Mouse (Mus musculus) intestine, embryonic 15.5 days (tissue): Measurements from ENCODE around the gene Herc1. TPM values are rescaled to one million over a fixed set of nuclear protein-coding genes. Genes with fewer than 3 reads are reported as not detected.

Source experiments
- ATAC-seq: fragments of 200-750 bp; cut with Nextera tagmentation; 2 replicates; pipeline ENCODE4 v1.8.0; 2017; ENCODE audit warnings: moderate TSS enrichment, moderate library complexity
- H3K27ac ChIP-seq: fragments of 300-500 bp; sonication (generic); 2 replicates; pipeline ENCODE4 v1.5.1; 2015; ENCODE audit warnings: mild to moderate bottlenecking, inconsistent platforms
- H3K27me3 ChIP-seq: fragments of 300-500 bp; sonication (generic); replicated peaks from 2 replicates; pipeline ENCODE4 v1.6.1; 2015; ENCODE audit warnings: inconsistent platforms
- H3K36me3 ChIP-seq: fragments of 300-500 bp; sonication (generic); 2 replicates; pipeline ENCODE4 v1.6.1; 2015; ENCODE audit warnings: inconsistent platforms
- H3K4me1 ChIP-seq: fragments of 300-500 bp; sonication (generic); replicated peaks from 2 replicates; pipeline ENCODE4 v1.6.1; 2015; ENCODE audit warnings: inconsistent platforms
- H3K4me2 ChIP-seq: fragments of 300-500 bp; sonication (generic); replicated peaks from 2 replicates; pipeline ENCODE4 v1.6.1; 2015; ENCODE audit warnings: mild to moderate bottlenecking, inconsistent platforms
- H3K4me3 ChIP-seq: fragments of 300-500 bp; sonication (generic); replicated peaks from 2 replicates; pipeline ENCODE4 v1.5.1; 2015; ENCODE audit warnings: inconsistent platforms
- H3K9ac ChIP-seq: fragments of 300-500 bp; sonication (generic); 2 replicates; pipeline ENCODE4 v1.6.1; 2015; ENCODE audit warnings: inconsistent platforms
- H3K9me3 ChIP-seq: fragments of 300-500 bp; sonication (generic); 2 replicates; pipeline ENCODE4 v1.6.1; 2016; ENCODE audit warnings: inconsistent platforms
- WGBS: fragments of 180-500 bp; shearing (Covaris S2); methylation state at CpG from one replicate; pipeline ENCODE4 v1.1.7; 2015; 5-methylcytosine and 5-hydroxymethylcytosine counted together
- polyA plus RNA-seq: library from polyadenylated mRNA; unstranded; fragments of >200 nt; fragmentation: Nextera tagmentation; extraction: Ambion mirVana; gene quantifications from 2 replicates; pipeline ENCODE4 v1.2.1, GENCODE M21; 2015

Herc1 gene
- polyA plus RNA-seq, 1 experiment from 2014 or later, result 18.0 TPM

DNA sequence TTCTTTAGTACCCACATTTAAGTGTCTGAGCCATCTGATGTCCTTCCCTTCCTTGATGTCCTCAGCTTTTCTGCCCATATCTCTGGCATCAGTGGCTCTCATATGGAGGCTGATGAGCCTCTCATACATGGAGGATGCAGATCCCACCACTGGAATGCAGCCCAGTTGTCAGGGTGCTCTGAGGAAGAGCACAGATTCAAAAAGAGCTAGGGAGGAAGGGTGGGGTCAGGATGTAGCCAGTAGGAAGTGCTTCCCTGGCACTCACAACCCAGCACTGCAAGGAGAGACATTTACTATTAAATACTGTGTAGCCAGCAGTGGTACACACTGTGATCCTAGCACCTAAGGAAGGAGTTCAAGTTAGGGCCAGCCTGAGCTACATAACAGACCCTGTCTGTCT is 156.2 kb downstream of the Herc1 start:
- Histone ChIP-seq H3K4me1 (peaks cover 5% of the 10 kb centered on the region; the same call in 1 of the 2 replicates), H3K4me3 (no peak overlapping the region), H3K36me3 (peaks cover 16% of the 10 kb centered on the region), H3K9me3 (no peaks in the 10 kb centered on the region), H3K27me3 (no peaks in the 10 kb centered on the region), H3K4me2 (no peak overlapping the region), H3K27ac (no peak overlapping the region), H3K9ac (no peak overlapping the region)
- no peak for ATAC-seq

DNA sequence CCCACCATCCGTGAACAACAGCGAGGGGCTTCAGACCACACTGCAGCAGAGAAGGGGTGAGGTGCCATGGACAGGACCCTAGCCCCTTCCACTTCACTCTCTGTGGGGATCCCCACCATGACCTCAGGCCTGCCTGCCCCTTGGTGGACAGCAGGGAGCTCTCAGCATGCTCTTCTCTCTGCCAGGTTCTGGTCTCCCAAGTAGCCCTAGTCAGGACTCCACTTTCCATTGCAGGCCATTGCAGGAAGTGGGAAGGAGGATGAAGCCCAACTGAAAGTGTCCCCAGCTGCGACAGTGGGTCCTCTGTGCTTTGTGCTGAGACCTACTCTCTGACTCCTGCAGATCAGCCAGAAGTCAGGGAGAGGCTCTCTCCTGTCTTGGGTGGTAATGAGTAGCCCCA is 157.4 kb downstream of the Herc1 start:
- 89% methylated on average over 3 of the region's 3 CpGs for WGBS
- peaks cover 16% of the 10 kb centered on the region for H3K36me3 ChIP-seq
- no peak overlapping the region for H3K4me3 ChIP-seq
- H3K9me3 ChIP-seq, result no peaks in the 10 kb centered on the region
- no peak overlapping the region for H3K9ac ChIP-seq
- H3K27me3 ChIP-seq, result no peaks in the 10 kb centered on the region
- H3K4me1 ChIP-seq, result peaks cover 8% of the 10 kb centered on the region; the same call in 1 of the 2 replicates
- H3K4me2 ChIP-seq, result no peak overlapping the region
- H3K27ac ChIP-seq, result no peak overlapping the region
- no peak for ATAC-seq

- H3K9me3 ChIP-seq, result no peaks in the 10 kb centered on the region
- H3K4me3 ChIP-seq, result no peak overlapping the region
- no peak overlapping the region for H3K4me2 ChIP-seq
- H3K4me1 ChIP-seq, result peaks cover 13% of the 10 kb centered on the region
- no peaks in the 10 kb centered on the region for H3K27me3 ChIP-seq
- H3K36me3 ChIP-seq, result peaks cover 15% of the 10 kb centered on the region
- H3K27ac ChIP-seq, result no peak overlapping the region
- H3K9ac ChIP-seq, result no peak overlapping the region
- WGBS, result 80% methylated on average over 4 of the region's 4 CpGs
- no peak for ATAC-seq
Observed at GRCm38 (mm10) chr9:66508890-66509399, 158.7 kb downstream of the Herc1 start.

- Histone ChIP-seq H3K4me1 (peaks cover 23% of the 10 kb centered on the region), H3K36me3 (peaks cover 8% of the 10 kb centered on the region; the same call in 1 of the 2 replicates), H3K9ac (no peak overlapping the region), H3K4me2 (no peak overlapping the region), H3K27ac (peak overlapping the region; percentile 98), H3K4me3 (peak overlapping the region; percentile 63; the same call in 1 of the 2 replicates), H3K27me3 (no peaks in the 10 kb centered on the region), H3K9me3 (no peaks in the 10 kb centered on the region)
- no peak for ATAC-seq
- 80% methylated on average over 7 of the region's 7 CpGs for WGBS
Observed at GRCm38 (mm10) chr9:66510351-66510841, 160.1 kb downstream of the Herc1 start.

GRCm38 (mm10) chr9:66510944-66511343 is 160.7 kb downstream of the Herc1 start:
- ATAC-seq, result no peak
- no peaks in the 10 kb centered on the region for H3K27me3 ChIP-seq
- peak overlapping the region; percentile 73 for H3K9ac ChIP-seq
- peak overlapping the region; percentile 98 for H3K27ac ChIP-seq
- peaks cover 11% of the 10 kb centered on the region for H3K36me3 ChIP-seq
- H3K4me2 ChIP-seq, result peak overlapping the region; percentile 95
- 3% methylated on average over 2 of the region's 2 CpGs for WGBS
- H3K4me3 ChIP-seq, result peak overlapping the region; percentile 63
- peaks cover 23% of the 10 kb centered on the region for H3K4me1 ChIP-seq
- H3K9me3 ChIP-seq, result no peaks in the 10 kb centered on the region

- H3K27me3 ChIP-seq, result no peaks in the 10 kb centered on the region
- no peaks in the 10 kb centered on the region for H3K9me3 ChIP-seq
- WGBS, result under 1% methylated on average over 76 of the region's 78 CpGs
- peak overlapping the region; percentile 98 for H3K27ac ChIP-seq
- peak overlapping the region; percentile 95 for H3K4me2 ChIP-seq
- peaks cover 23% of the 10 kb centered on the region for H3K4me1 ChIP-seq
- peaks cover 18% of the 10 kb centered on the region for H3K36me3 ChIP-seq
- peak; percentile 88 for ATAC-seq
- H3K4me3 ChIP-seq, result peak overlapping the region; percentile 63
- peak overlapping the region; percentile 73 for H3K9ac ChIP-seq
Observed at GRCm38 (mm10) chr9:66511580-66512350, 161.5 kb downstream of the Herc1 start.

DNA sequence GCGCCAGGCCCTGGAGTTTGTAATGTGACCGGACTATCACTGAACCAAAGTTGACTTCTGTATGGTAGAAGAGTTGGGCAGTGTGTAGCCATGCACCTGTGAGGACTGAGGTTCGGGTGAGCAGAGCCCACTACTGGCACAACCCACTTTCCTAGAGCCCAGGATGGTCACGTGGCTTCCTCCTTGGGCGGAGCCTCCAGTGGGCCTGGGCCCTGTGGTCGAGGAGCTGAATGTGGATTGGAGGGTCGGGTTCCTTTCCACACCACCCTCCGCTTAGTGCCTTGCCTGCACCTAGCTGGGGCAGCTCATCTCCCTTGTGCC is 162.1 kb downstream of the Herc1 start:
- 0% methylated on average over 8 of the region's 8 CpGs for WGBS
- peaks cover 21% of the 10 kb centered on the region for H3K36me3 ChIP-seq
- H3K9me3 ChIP-seq, result no peaks in the 10 kb centered on the region

GRCm38 (mm10) chr9:66513150-66513549 is 162.9 kb downstream of the Herc1 start:
- H3K9ac ChIP-seq, result no peak overlapping the region
- H3K27ac ChIP-seq, result peak overlapping the region; percentile 98
- no peaks in the 10 kb centered on the region for H3K27me3 ChIP-seq
- peaks cover 23% of the 10 kb centered on the region for H3K4me1 ChIP-seq
- H3K36me3 ChIP-seq, result peaks cover 17% of the 10 kb centered on the region
- H3K4me3 ChIP-seq, result no peak overlapping the region
- no peak for ATAC-seq
- no peaks in the 10 kb centered on the region for H3K9me3 ChIP-seq
- peak overlapping the region; percentile 95 for H3K4me2 ChIP-seq

More for the DNA sequence above, 162.1 kb downstream of the Herc1 start:
- Histone ChIP-seq H3K4me1 (peaks cover 23% of the 10 kb centered on the region), H3K4me2 (peak overlapping the region; percentile 95), H3K27me3 (no peaks in the 10 kb centered on the region), H3K4me3 (peak overlapping the region; percentile 63), H3K9ac (peak overlapping the region; percentile 73), H3K27ac (peak overlapping the region; percentile 98)
- peak; percentile 84 for ATAC-seq

DNA sequence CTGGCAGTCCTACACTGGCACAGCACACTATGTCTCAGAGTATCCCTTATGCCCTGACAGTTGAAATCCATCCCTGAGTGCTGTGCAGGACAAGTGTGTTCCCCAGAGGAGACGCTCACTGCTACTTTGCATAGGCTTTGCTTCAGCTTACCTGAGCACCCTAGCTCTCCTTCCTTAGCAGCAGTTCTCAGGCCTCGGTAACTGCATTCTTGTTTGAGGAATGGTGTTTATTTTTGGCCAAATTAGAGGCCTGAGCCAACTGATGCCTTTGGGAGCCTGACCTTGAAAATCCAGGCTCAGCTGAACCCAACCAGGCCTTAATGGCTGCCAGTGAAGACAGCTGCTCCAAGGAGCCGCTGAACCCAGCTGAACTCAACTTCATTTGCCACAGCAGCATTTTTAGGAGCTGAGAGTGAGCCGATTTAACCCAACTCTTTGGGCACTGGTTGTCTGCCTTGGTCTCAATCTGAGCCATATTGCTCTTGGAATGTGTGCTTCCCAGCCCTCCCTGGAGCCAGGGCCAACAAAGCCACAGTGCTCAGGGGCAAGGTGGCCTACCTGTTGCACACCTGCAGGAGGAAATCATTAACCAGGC is 163.5 kb downstream of the Herc1 start:
- peak overlapping the region; percentile 95 for H3K4me2 ChIP-seq
- H3K4me3 ChIP-seq, result peak overlapping the region; percentile 7; the same call in 1 of the 2 replicates
- H3K36me3 ChIP-seq, result peaks cover 17% of the 10 kb centered on the region
- WGBS, result 66% methylated on average over 4 of the region's 4 CpGs
- no peaks in the 10 kb centered on the region for H3K9me3 ChIP-seq
- peaks cover 23% of the 10 kb centered on the region for H3K4me1 ChIP-seq
- H3K27ac ChIP-seq, result peak overlapping the region; percentile 98
- peak overlapping the region; percentile 27; the same call in 1 of the 2 replicates for H3K9ac ChIP-seq
- ATAC-seq, result no peak
- no peaks in the 10 kb centered on the region for H3K27me3 ChIP-seq

- Histone ChIP-seq H3K9ac (peak within 1 kb of the TSS; percentile 27; the same call in 1 of the 2 replicates), H3K4me2 (peak within 1 kb of the TSS; percentile 95), H3K27ac (peak within 1 kb of the TSS; percentile 98), H3K4me3 (peak within 1 kb of the TSS; percentile 7; the same call in 1 of the 2 replicates), H3K9me3 (no peaks in the 10 kb centered on the region), H3K27me3 (no peaks in the 10 kb centered on the region), H3K4me1 (peaks cover 23% of the 10 kb centered on the region), H3K36me3 (peaks cover 19% of the 10 kb centered on the region)
- 36% methylated on average over 17 of the region's 17 CpGs for WGBS
- ATAC-seq, result peak; percentile 50
Observed at GRCm38 (mm10) chr9:66514256-66514770, 164.1 kb downstream of the Herc1 start, which contains the start of gene Fbxl22. Gene Fbxl22, minus strand, starts transcription at chr9:66514593.

DNA sequence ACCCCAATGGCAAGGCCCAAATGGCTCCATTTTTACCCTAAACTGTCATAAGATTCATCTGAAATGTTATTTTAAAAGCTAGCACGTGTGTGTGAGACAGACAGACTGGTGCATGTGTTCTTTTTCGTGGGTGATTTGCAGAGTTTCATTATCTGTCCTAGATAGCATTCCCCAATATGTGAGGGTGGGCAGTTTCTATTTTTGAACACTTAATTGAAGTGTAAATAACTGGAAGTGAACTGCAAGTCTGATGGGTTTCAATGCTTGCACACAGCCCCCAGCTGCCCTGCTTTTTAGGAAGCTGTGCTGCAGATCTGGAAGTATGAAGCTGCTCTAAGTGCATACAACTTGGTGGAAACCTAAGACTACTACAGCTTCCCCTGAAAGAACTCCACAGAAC is 164.9 kb downstream of the Herc1 start:
- no peak for ATAC-seq
- Histone ChIP-seq H3K4me3 (no peak overlapping the region), H3K27me3 (no peaks in the 10 kb centered on the region), H3K9me3 (no peaks in the 10 kb centered on the region), H3K27ac (peak overlapping the region; percentile 98), H3K4me1 (peaks cover 23% of the 10 kb centered on the region), H3K36me3 (peaks cover 25% of the 10 kb centered on the region), H3K9ac (no peak overlapping the region), H3K4me2 (0 out of 2 replicates have a peak overlapping the region, but pooled peaks have one; percentile 95)
- WGBS, result 36% methylated on average over 2 of the region's 2 CpGs

GRCm38 (mm10) chr9:66515680-66516210 is 165.5 kb downstream of the Herc1 start:
- no peaks in the 10 kb centered on the region for H3K27me3 ChIP-seq
- ATAC-seq, result no peak
- H3K4me3 ChIP-seq, result no peak overlapping the region
- peak overlapping the region; percentile 24; the same call in 1 of the 2 replicates for H3K27ac ChIP-seq
- H3K36me3 ChIP-seq, result peaks cover 30% of the 10 kb centered on the region
- WGBS, result 89% methylated on average over 10 of the region's 10 CpGs
- no peaks in the 10 kb centered on the region for H3K9me3 ChIP-seq
- H3K4me2 ChIP-seq, result no peak overlapping the region
- peaks cover 17% of the 10 kb centered on the region for H3K4me1 ChIP-seq
- no peak overlapping the region for H3K9ac ChIP-seq
